Mouse (Mus musculus) C2C12 (cell line): Measurements from ENCODE around the gene Ncapg2.

Experiments used
- CEBPB ChIP-seq: IDR thresholded peaks from one replicate; pipeline ENCODE4 v1.6.1; 2011; ENCODE audit warnings: low read depth, mild to moderate bottlenecking, control low read depth, moderate library complexity
- CTCF ChIP-seq: IDR thresholded peaks from one replicate; pipeline ENCODE4 v1.5.1; 2011; ENCODE audit not compliant: control insufficient read depth, insufficient read depth, insufficient read length
- FOSL1 ChIP-seq: IDR thresholded peaks from one replicate; pipeline ENCODE4 v1.8.0; 2011; ENCODE audit warnings: mild to moderate bottlenecking, low read length; ENCODE audit not compliant: poor library complexity, insufficient read depth, severe bottlenecking
- MAX ChIP-seq: IDR thresholded peaks from one replicate; pipeline ENCODE4 v1.6.1; 2011; ENCODE audit warnings: mild to moderate bottlenecking, control low read depth
- MYOD1 ChIP-seq: IDR thresholded peaks from one replicate; pipeline ENCODE4 v1.6.1; 2011; ENCODE audit warnings: low read depth; ENCODE audit not compliant: control insufficient read depth, insufficient read length
- MYOG ChIP-seq: IDR thresholded peaks from one replicate; pipeline ENCODE4 v1.6.1; 2011; ENCODE audit not compliant: control insufficient read depth, insufficient read length; ENCODE audit errors: extremely low read depth
- USF1 ChIP-seq: IDR thresholded peaks from one replicate; pipeline ENCODE4 v1.6.1; 2011; ENCODE audit warnings: low read depth, mild to moderate bottlenecking, control low read depth, moderate library complexity

- no peak for TF ChIP-seq CTCF
- TF ChIP-seq FOSL1: no peak
- TF ChIP-seq MAX: no peak
- TF ChIP-seq USF1: no peak
- TF ChIP-seq CEBPB: no peak
- TF ChIP-seq MYOD1: no peak
- no peak for TF ChIP-seq MYOG
These were observed 68.1 kb downstream of the Ncapg2 start for GRCm38 (mm10) chr12:116473264-116473663.
